Mouse (Mus musculus) heart, embryonic 10.5 days (tissue): Measurements from ENCODE around the gene Rasgef1b. TPM values are rescaled to one million over a fixed set of nuclear protein-coding genes. Genes with fewer than 3 reads are reported as not detected.

Experiments
- DNase-seq: peaks from one replicate; pipeline ENCODE4 v3.0.0-alpha.2; 2017; ENCODE audit warnings: low spot score
- H3K27ac ChIP-seq: fragments of 300-500 bp; sonication (generic); 2 replicates; pipeline ENCODE4 v1.5.1; 2016; ENCODE audit warnings: mild to moderate bottlenecking
- H3K27me3 ChIP-seq: fragments of 300-500 bp; sonication (generic); 2 replicates; pipeline ENCODE4 v1.6.1; 2016; ENCODE audit warnings: mild to moderate bottlenecking; ENCODE audit not compliant: poor library complexity, insufficient read depth, severe bottlenecking
- H3K36me3 ChIP-seq: fragments of 300-500 bp; sonication (generic); 2 replicates; pipeline ENCODE4 v1.6.1; 2016; ENCODE audit warnings: mild to moderate bottlenecking, moderate library complexity
- H3K4me1 ChIP-seq: fragments of 300-500 bp; sonication (generic); 2 replicates; pipeline ENCODE4 v1.6.1; 2016; ENCODE audit warnings: mild to moderate bottlenecking
- H3K4me3 ChIP-seq: fragments of 300-500 bp; sonication (generic); 2 replicates; pipeline ENCODE4 v1.5.1; 2016; ENCODE audit warnings: mild to moderate bottlenecking, moderate library complexity
- H3K9me3 ChIP-seq: fragments of 300-500 bp; sonication (generic); 2 replicates; pipeline ENCODE4 v1.6.1; 2016; ENCODE audit warnings: mild to moderate bottlenecking, moderate library complexity
- WGBS: fragments of 180-500 bp; shearing (Covaris S2); methylation state at CpG from one replicate; pipeline ENCODE4 v1.1.7; 2016; 5-methylcytosine and 5-hydroxymethylcytosine counted together
- polyA plus RNA-seq: library from polyadenylated mRNA; unstranded; fragments of >200 nt; fragmentation: Nextera tagmentation; extraction: Ambion mirVana; gene quantifications from 2 replicates; pipeline ENCODE4 v1.2.1, GENCODE M21; 2016

The Rasgef1b gene
- polyA plus RNA-seq, 1 experiment from 2014 or later: 20.6 TPM

GRCm38 (mm10) chr5:99587589-99587988, 141.3 kb downstream of the Rasgef1b start:
- Histone ChIP-seq H3K4me3 (no peak overlapping the region), H3K27me3 (no peaks in the 10 kb centered on the region), H3K27ac (no peak overlapping the region), H3K36me3 (no peaks in the 10 kb centered on the region), H3K4me1 (no peaks in the 10 kb centered on the region), H3K9me3 (no peaks in the 10 kb centered on the region)
- DNase-seq: peak; percentile 59
- WGBS: 80% methylated on average over 4 of the region's 4 CpGs

DNA sequence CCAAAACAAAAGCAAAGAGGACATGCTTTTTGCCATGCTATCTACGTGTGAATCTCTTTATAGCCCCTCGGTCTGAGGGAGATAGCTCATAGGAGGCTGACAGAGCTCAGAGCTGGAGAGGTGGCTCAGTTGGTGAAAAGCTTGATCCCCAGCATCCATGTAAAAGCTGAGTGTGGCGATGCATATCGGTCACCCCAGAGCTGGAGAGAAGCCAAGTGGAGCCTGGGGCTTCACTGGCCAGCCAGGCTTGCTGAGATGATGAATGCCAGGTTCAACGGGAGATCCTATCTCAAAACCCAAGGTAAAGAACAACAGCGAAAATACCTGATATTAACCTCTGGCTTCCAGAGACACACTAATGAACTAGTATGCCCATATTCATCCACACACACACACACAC, 142.6 kb downstream of the Rasgef1b start:
- H3K27me3 ChIP-seq: no peaks in the 10 kb centered on the region
- no peaks in the 10 kb centered on the region for H3K9me3 ChIP-seq
- H3K27ac ChIP-seq: no peak overlapping the region
- H3K4me3 ChIP-seq: no peak overlapping the region
- peaks cover 5% of the 10 kb centered on the region; the same call in 1 of the 2 replicates for H3K4me1 ChIP-seq
- DNase-seq: no peak
- no peaks in the 10 kb centered on the region for H3K36me3 ChIP-seq
- 88% methylated on average over 6 of the region's 6 CpGs for WGBS

DNA sequence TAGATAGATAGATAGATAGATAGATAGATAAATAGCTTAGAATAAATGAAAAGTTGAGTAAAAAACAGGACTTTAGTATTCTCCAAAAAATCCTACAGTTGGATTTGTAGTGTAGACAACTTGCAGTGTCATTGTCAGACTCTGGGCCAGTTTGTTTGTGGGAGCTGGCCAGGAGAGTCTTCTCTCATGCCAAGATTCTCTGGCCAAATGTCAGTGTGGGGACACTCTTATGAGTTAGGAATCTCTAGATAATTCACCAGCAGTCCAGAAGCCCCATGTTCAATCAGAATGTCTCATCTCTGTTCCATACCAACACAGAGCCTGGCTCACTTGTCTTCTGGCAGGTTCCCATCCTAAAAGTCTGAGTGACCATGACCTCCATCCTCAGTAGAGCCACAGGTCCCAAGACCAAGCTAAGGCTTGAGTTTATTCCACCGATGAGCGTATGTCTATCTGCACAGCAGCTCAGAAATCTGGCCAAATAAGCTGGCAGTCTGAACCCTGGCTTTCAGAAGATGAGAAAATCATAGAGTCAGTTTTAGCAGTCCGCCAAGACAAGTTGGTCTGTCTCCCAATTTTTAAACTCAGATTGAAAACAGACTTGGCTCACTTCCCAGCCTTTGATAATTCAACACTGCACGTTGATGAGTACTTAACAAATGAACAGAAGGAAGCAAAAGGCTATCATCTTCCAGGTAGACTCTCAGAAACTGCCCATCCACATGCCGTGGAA, 143.5 kb downstream of the Rasgef1b start:
- H3K36me3 ChIP-seq: no peaks in the 10 kb centered on the region
- H3K27me3 ChIP-seq: no peaks in the 10 kb centered on the region
- H3K4me1 ChIP-seq: peaks cover 5% of the 10 kb centered on the region; the same call in 1 of the 2 replicates
- 84% methylated on average over 5 of the region's 5 CpGs for WGBS
- DNase-seq: no peak
- no peaks in the 10 kb centered on the region for H3K9me3 ChIP-seq
- H3K4me3 ChIP-seq: no peak overlapping the region
- H3K27ac ChIP-seq: no peak overlapping the region

DNA sequence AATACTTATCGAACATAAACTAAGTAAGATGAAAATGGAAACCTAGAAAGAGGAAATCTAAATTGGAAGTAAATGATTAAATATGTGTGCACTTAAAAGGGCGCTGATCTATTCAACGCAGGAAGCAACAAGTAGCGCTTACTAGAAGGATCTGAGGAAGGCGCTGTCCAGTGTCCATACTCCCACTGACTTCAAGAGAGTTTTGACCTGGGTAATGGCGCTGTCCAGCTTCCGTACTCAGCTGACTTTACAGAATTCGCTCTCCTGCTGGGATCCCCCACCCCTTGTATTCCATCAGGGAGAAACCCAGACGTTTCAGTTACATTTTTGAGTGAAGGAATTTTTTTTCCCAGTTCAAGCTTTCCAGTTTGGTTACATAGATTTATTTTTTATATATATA, 144.6 kb downstream of the Rasgef1b start:
- WGBS: 80% methylated on average over 9 of the region's 9 CpGs
- peak; percentile 74 for DNase-seq
- H3K9me3 ChIP-seq: no peaks in the 10 kb centered on the region

DNA sequence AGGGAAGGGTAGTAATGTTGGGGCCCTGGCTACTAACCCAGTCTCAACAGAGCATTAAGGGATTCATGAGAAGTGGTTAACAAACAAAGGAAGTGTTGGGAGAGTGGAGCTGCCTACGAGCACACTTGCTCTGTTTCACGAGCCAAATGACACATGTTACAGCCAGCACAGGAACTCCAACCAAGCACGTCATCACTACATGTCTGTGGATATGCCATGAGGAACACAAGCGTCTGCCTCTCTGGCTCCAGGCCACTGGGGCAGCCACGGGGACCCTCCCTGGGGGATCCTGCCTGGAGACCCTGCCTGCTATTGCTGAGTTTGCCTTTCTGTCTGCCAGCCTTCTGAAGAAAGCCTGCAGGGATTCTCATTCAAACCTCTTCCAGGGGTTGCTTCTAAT, 146.8 kb downstream of the Rasgef1b start:
- H3K4me3 ChIP-seq: no peak overlapping the region
- no peak overlapping the region for H3K27ac ChIP-seq
- H3K4me1 ChIP-seq: peaks cover 9% of the 10 kb centered on the region; the same call in 1 of the 2 replicates
- H3K27me3 ChIP-seq: no peaks in the 10 kb centered on the region
- 28% methylated on average over 5 of the region's 5 CpGs for WGBS
- DNase-seq: peak; percentile 51
- H3K9me3 ChIP-seq: no peaks in the 10 kb centered on the region
- H3K36me3 ChIP-seq: no peaks in the 10 kb centered on the region

More for the DNA sequence above, 144.6 kb downstream of the Rasgef1b start:
- Histone ChIP-seq H3K4me1 (peaks cover 5% of the 10 kb centered on the region; the same call in 1 of the 2 replicates), H3K36me3 (no peaks in the 10 kb centered on the region), H3K27ac (no peak overlapping the region), H3K27me3 (no peaks in the 10 kb centered on the region), H3K4me3 (no peak overlapping the region)

- WGBS: 3% methylated on average over 4 of the region's 4 CpGs
- H3K9me3 ChIP-seq: no peaks in the 10 kb centered on the region
- peak; percentile 78 for DNase-seq
- no peak overlapping the region for H3K4me3 ChIP-seq
- no peaks in the 10 kb centered on the region for H3K36me3 ChIP-seq
- H3K4me1 ChIP-seq: peaks cover 19% of the 10 kb centered on the region
- no peak overlapping the region for H3K27ac ChIP-seq
- H3K27me3 ChIP-seq: no peaks in the 10 kb centered on the region
Observed at GRCm38 (mm10) chr5:99578692-99579091, 150.2 kb downstream of the Rasgef1b start.

GRCm38 (mm10) chr5:99575897-99576296, 153.0 kb downstream of the Rasgef1b start:
- 28% methylated on average over 8 of the region's 8 CpGs for WGBS
- H3K4me3 ChIP-seq: no peak overlapping the region
- peaks cover 25% of the 10 kb centered on the region for H3K4me1 ChIP-seq
- H3K9me3 ChIP-seq: no peaks in the 10 kb centered on the region
- peak overlapping the region; percentile 68 for H3K27ac ChIP-seq
- H3K36me3 ChIP-seq: no peaks in the 10 kb centered on the region
- H3K27me3 ChIP-seq: no peaks in the 10 kb centered on the region
- DNase-seq: peak; percentile 79

- H3K36me3 ChIP-seq: no peaks in the 10 kb centered on the region
- H3K27ac ChIP-seq: no peak overlapping the region
- no peaks in the 10 kb centered on the region for H3K9me3 ChIP-seq
- H3K27me3 ChIP-seq: no peaks in the 10 kb centered on the region
- no peak overlapping the region for H3K4me3 ChIP-seq
- DNase-seq: peak; percentile 47
- WGBS: 72% methylated on average over 8 of the region's 8 CpGs
- peaks cover 18% of the 10 kb centered on the region for H3K4me1 ChIP-seq
Observed at GRCm38 (mm10) chr5:99564501-99565323, 164.2 kb downstream of the Rasgef1b start.

- no peak for DNase-seq
- no peaks in the 10 kb centered on the region for H3K36me3 ChIP-seq
- H3K27ac ChIP-seq: no peak overlapping the region
- H3K27me3 ChIP-seq: no peaks in the 10 kb centered on the region
- no peak overlapping the region for H3K4me3 ChIP-seq
- 46% methylated on average over 6 of the region's 6 CpGs for WGBS
- no peaks in the 10 kb centered on the region for H3K9me3 ChIP-seq
- H3K4me1 ChIP-seq: peaks cover 24% of the 10 kb centered on the region
Observed at GRCm38 (mm10) chr5:99562096-99562495, 166.8 kb downstream of the Rasgef1b start.

DNA sequence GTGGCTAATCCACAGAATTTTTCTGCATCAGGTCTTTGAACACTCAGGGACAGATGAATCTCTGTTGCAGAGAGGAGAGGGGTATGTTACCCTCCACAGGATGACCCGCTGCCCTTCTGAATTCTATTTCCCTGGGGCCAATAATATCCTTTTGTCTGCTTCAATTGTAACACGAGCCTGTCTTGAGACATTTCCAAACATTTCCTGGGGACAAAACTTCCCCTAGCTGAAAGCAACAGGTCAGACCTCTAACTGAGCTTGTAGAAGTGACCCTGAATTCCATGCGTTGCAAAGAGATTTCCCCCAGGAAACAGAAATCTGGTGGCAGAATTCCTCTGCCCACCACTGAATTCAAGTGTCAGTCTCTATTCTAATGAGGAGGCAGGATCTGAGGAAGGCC, 169.1 kb downstream of the Rasgef1b start:
- no peak for DNase-seq
- peaks cover 20% of the 10 kb centered on the region for H3K4me1 ChIP-seq
- no peaks in the 10 kb centered on the region for H3K27me3 ChIP-seq
- H3K9me3 ChIP-seq: no peaks in the 10 kb centered on the region
- 53% methylated on average over 3 of the region's 3 CpGs for WGBS
- H3K4me3 ChIP-seq: no peak overlapping the region
- H3K36me3 ChIP-seq: no peaks in the 10 kb centered on the region
- H3K27ac ChIP-seq: no peak overlapping the region

GRCm38 (mm10) chr5:99558231-99558630, 170.6 kb downstream of the Rasgef1b start:
- DNase-seq: no peak
- no peaks in the 10 kb centered on the region for H3K27me3 ChIP-seq
- H3K4me1 ChIP-seq: peaks cover 18% of the 10 kb centered on the region
- H3K36me3 ChIP-seq: no peaks in the 10 kb centered on the region
- no peak overlapping the region for H3K4me3 ChIP-seq
- no peaks in the 10 kb centered on the region for H3K9me3 ChIP-seq
- no peak overlapping the region for H3K27ac ChIP-seq
- 66% methylated on average over 9 of the region's 9 CpGs for WGBS

DNA sequence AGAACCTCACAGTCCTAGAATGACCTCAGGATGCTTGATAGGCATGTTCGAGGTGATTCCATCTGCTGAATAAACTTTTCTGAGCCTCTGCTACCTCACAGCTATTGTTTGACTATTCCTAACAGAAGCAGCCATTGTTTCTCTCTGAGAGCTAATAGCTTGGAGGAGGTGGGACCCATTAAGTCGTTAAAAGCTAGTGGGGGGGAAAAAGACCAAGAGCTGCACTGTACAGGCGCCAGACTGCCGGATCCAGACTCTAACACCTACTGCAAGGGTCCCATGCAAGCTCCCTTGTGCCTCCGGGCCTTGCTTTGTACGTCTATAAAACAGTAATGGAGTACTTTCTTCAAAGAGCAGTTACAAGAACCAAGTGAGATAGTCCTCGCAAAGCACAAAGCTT, 176.2 kb downstream of the Rasgef1b start:
- no peak overlapping the region for H3K27ac ChIP-seq
- 63% methylated on average over 7 of the region's 7 CpGs for WGBS

More for the DNA sequence above, 176.2 kb downstream of the Rasgef1b start:
- Histone ChIP-seq H3K27me3 (no peaks in the 10 kb centered on the region), H3K4me3 (no peak overlapping the region), H3K4me1 (peaks cover 3% of the 10 kb centered on the region), H3K9me3 (no peaks in the 10 kb centered on the region), H3K36me3 (no peaks in the 10 kb centered on the region)
- DNase-seq: no peak
